Mouse (Mus musculus) thymus, adult 2 months (tissue): ENCODE results near the gene Slc6a6.

Experiments
- CTCF ChIP-seq: fragments of 200-500 bp; IDR thresholded peaks from 2 replicates; pipeline ENCODE4 v1.5.1; 2012; ENCODE audit warnings: mild to moderate bottlenecking, control low read depth, low read length, moderate library complexity, borderline replicate concordance; ENCODE audit not compliant: control insufficient read depth, poor library complexity, insufficient read depth; ENCODE audit errors: extremely low read depth
- POLR2A ChIP-seq: fragments of 200-500 bp; IDR thresholded peaks from 2 replicates; pipeline ENCODE4 v1.6.1; 2012; ENCODE audit warnings: mild to moderate bottlenecking, low read length, control low read depth, moderate library complexity; ENCODE audit not compliant: control insufficient read depth, poor library complexity, insufficient read depth; ENCODE audit errors: extremely low read depth

- TF ChIP-seq CTCF (no peak), POLR2A (no peak)
Measured at GRCm38 (mm10) chr6:91728939-91729619, 45.2 kb downstream of the Slc6a6 start.
